Mouse (Mus musculus) intestine, embryonic 16.5 days (tissue): ENCODE data around the gene Rbfox2. TPM values are rescaled to one million over a fixed set of nuclear protein-coding genes. Genes with fewer than 3 reads are reported as not detected.
A peak's percentile ranks its signal among the peaks of the same experiment; 100 is the strongest.
"Not testable (repeated sequence)": the region's sequence is repeated elsewhere in the genome, so short reads cannot be mapped to it uniquely, and the experiment has no call there.

ENCODE experiments used
- ATAC-seq: fragments of 200-750 bp; cut with Nextera tagmentation; 2 replicates; pipeline ENCODE4 v1.8.0; 2017; ENCODE audit warnings: moderate TSS enrichment, moderate library complexity
- H3K27ac ChIP-seq: fragments of 300-500 bp; sonication (generic); 2 replicates; pipeline ENCODE4 v1.5.1; 2014; ENCODE audit warnings: mild to moderate bottlenecking, low read length
- H3K27me3 ChIP-seq: fragments of 300-500 bp; sonication (generic); replicated peaks from 2 replicates; pipeline ENCODE4 v1.6.1; 2014; ENCODE audit warnings: low read length, control low read depth, mixed read lengths; ENCODE audit not compliant: control insufficient read depth, insufficient read depth
- H3K36me3 ChIP-seq: fragments of 300-500 bp; sonication (generic); 2 replicates; pipeline ENCODE4 v1.6.1; 2014; ENCODE audit warnings: low read length, control low read depth; ENCODE audit not compliant: control insufficient read depth, insufficient read depth
- H3K4me1 ChIP-seq: fragments of 300-500 bp; sonication (generic); 2 replicates; pipeline ENCODE4 v1.6.1; 2014; ENCODE audit warnings: low read length, control low read depth, mixed read lengths; ENCODE audit not compliant: control insufficient read depth, insufficient read depth
- H3K4me2 ChIP-seq: fragments of 300-500 bp; sonication (generic); 2 replicates; pipeline ENCODE4 v1.6.1; 2014; ENCODE audit warnings: low read depth, low read length, control low read depth
- H3K4me3 ChIP-seq: fragments of 300-500 bp; sonication (generic); 2 replicates; pipeline ENCODE4 v1.5.1; 2014; ENCODE audit warnings: mild to moderate bottlenecking, low read length
- H3K9ac ChIP-seq: fragments of 300-500 bp; sonication (generic); 2 replicates; pipeline ENCODE4 v1.6.1; 2014; ENCODE audit warnings: low read depth, low read length
- H3K9me3 ChIP-seq: fragments of 300-500 bp; sonication (generic); 2 replicates; pipeline ENCODE4 v1.6.1; 2016; ENCODE audit warnings: low read length, control low read depth; ENCODE audit not compliant: control insufficient read depth
- WGBS: fragments of 180-500 bp; shearing (Covaris S2); extraction: QIAGEN DNeasy Blood & Tissue Kit; methylation state at CpG from one replicate; pipeline ENCODE4 v1.1.7; 2014; 5-methylcytosine and 5-hydroxymethylcytosine counted together
- polyA plus RNA-seq: library from polyadenylated mRNA; unstranded; fragments of >200 nt; fragmentation: Nextera tagmentation; extraction: Ambion mirVana; gene quantifications from 2 replicates; pipeline ENCODE4 v1.2.1, GENCODE M21; 2015

Rbfox2 gene
- polyA plus RNA-seq, 1 experiment from 2014 or later: 31.5 TPM

GRCm38 (mm10) chr15:77336287-77336967 lies 29.6 kb upstream of the Rbfox2 start:
- H3K27ac ChIP-seq: peak overlapping the region; percentile 86
- peak; percentile 80 for ATAC-seq
- H3K9ac ChIP-seq: peak overlapping the region; percentile 57
- no peaks in the 10 kb centered on the region for H3K27me3 ChIP-seq
- peak overlapping the region; percentile 37 for H3K4me3 ChIP-seq
- no peaks in the 10 kb centered on the region for H3K9me3 ChIP-seq
- peaks cover 33% of the 10 kb centered on the region for H3K4me1 ChIP-seq
- H3K36me3 ChIP-seq: no peaks in the 10 kb centered on the region
- WGBS: 2% methylated on average over 32 of the region's 32 CpGs
- peak overlapping the region; percentile 46 for H3K4me2 ChIP-seq

GRCm38 (mm10) chr15:77335185-77335584 lies 28.4 kb upstream of the Rbfox2 start:
- H3K27ac ChIP-seq, H3K36me3 ChIP-seq, H3K27me3 ChIP-seq, H3K4me3 ChIP-seq, H3K4me2 ChIP-seq, H3K9me3 ChIP-seq, ATAC-seq, H3K9ac ChIP-seq: not testable (repeated sequence)
- WGBS: 92% methylated on average over 3 of the region's 3 CpGs
- H3K4me1 ChIP-seq: peaks cover 30% of the 10 kb centered on the region

GRCm38 (mm10) chr15:77332272-77332991 lies 25.6 kb upstream of the Rbfox2 start:
- H3K27me3 ChIP-seq: no peaks in the 10 kb centered on the region
- no peak overlapping the region for H3K27ac ChIP-seq
- WGBS: 79% methylated on average over 7 of the region's 7 CpGs

GRCm38 (mm10) chr15:77331444-77331843 lies 24.6 kb upstream of the Rbfox2 start:
- no peaks in the 10 kb centered on the region for H3K27me3 ChIP-seq
- no peak overlapping the region for H3K4me3 ChIP-seq
- no peak overlapping the region for H3K4me2 ChIP-seq
- H3K36me3 ChIP-seq: no peaks in the 10 kb centered on the region
- WGBS: 86% methylated on average over 4 of the region's 4 CpGs
- H3K9me3 ChIP-seq: no peaks in the 10 kb centered on the region
- H3K9ac ChIP-seq: no peak overlapping the region
- ATAC-seq: no peak
- peaks cover 13% of the 10 kb centered on the region for H3K4me1 ChIP-seq
- H3K27ac ChIP-seq: no peak overlapping the region

More at GRCm38 (mm10) chr15:77332272-77332991, 25.6 kb upstream of the Rbfox2 start:
- Histone ChIP-seq H3K4me1 (peaks cover 20% of the 10 kb centered on the region), H3K4me2 (no peak overlapping the region), H3K9ac (no peak overlapping the region), H3K9me3 (no peaks in the 10 kb centered on the region), H3K4me3 (no peak overlapping the region), H3K36me3 (no peaks in the 10 kb centered on the region)
- ATAC-seq: no peak

GRCm38 (mm10) chr15:77329681-77330180 lies 22.9 kb upstream of the Rbfox2 start:
- Histone ChIP-seq H3K4me2 (no peak overlapping the region), H3K9ac (no peak overlapping the region), H3K4me1 (peaks cover 7% of the 10 kb centered on the region), H3K27ac (no peak overlapping the region), H3K4me3 (no peak overlapping the region), H3K9me3 (no peaks in the 10 kb centered on the region), H3K27me3 (no peaks in the 10 kb centered on the region), H3K36me3 (no peaks in the 10 kb centered on the region)
- WGBS: 68% methylated on average over 12 of the region's 12 CpGs
- no peak for ATAC-seq

GRCm38 (mm10) chr15:77326361-77326760 lies 19.6 kb upstream of the Rbfox2 start:
- H3K9ac ChIP-seq: no peak overlapping the region
- ATAC-seq: no peak
- H3K4me2 ChIP-seq: no peak overlapping the region
- no peak overlapping the region for H3K4me3 ChIP-seq
- H3K27ac ChIP-seq: no peak overlapping the region
- peaks cover 5% of the 10 kb centered on the region for H3K4me1 ChIP-seq
- 74% methylated on average over 4 of the region's 4 CpGs for WGBS
- no peaks in the 10 kb centered on the region for H3K27me3 ChIP-seq
- H3K9me3 ChIP-seq: no peaks in the 10 kb centered on the region
- no peaks in the 10 kb centered on the region for H3K36me3 ChIP-seq

- H3K4me3 ChIP-seq: no peak overlapping the region
- H3K9ac ChIP-seq: no peak overlapping the region
- ATAC-seq: no peak
- H3K27me3 ChIP-seq: no peaks in the 10 kb centered on the region
- H3K4me2 ChIP-seq: no peak overlapping the region
- no peaks in the 10 kb centered on the region for H3K4me1 ChIP-seq
- H3K9me3 ChIP-seq: no peaks in the 10 kb centered on the region
- no peak overlapping the region for H3K27ac ChIP-seq
- H3K36me3 ChIP-seq: no peaks in the 10 kb centered on the region
- 91% methylated on average over 11 of the region's 11 CpGs for WGBS
Measured at GRCm38 (mm10) chr15:77324426-77324825, 17.6 kb upstream of the Rbfox2 start.

GRCm38 (mm10) chr15:77323226-77323625 lies 16.4 kb upstream of the Rbfox2 start:
- Histone ChIP-seq H3K4me1 (no peaks in the 10 kb centered on the region), H3K4me2 (no peak overlapping the region), H3K36me3 (no peaks in the 10 kb centered on the region), H3K9ac (no peak overlapping the region), H3K4me3 (no peak overlapping the region), H3K9me3 (no peaks in the 10 kb centered on the region), H3K27ac (no peak overlapping the region), H3K27me3 (no peaks in the 10 kb centered on the region)
- no peak for ATAC-seq
- 80% methylated on average over 10 of the region's 10 CpGs for WGBS

- Histone ChIP-seq H3K4me3 (no peak overlapping the region), H3K4me1 (peaks cover 2% of the 10 kb centered on the region; the same call in 1 of the 2 replicates), H3K36me3 (no peaks in the 10 kb centered on the region), H3K9me3 (0 out of 2 replicates have a peak, but pooled peaks cover 3% of the 10 kb centered on the region), H3K27me3 (no peaks in the 10 kb centered on the region), H3K4me2 (no peak overlapping the region), H3K27ac (no peak overlapping the region), H3K9ac (no peak overlapping the region)
- 18% methylated on average over 6 of the region's 6 CpGs for WGBS
- ATAC-seq: no peak
Measured at GRCm38 (mm10) chr15:77313701-77314100, 6.9 kb upstream of the Rbfox2 start.
